Mouse (Mus musculus) brain, embryonic 14.5 days (tissue): ENCODE results near the gene Mob3b.

ENCODE experiments used
- CTCF ChIP-seq: fragments of 200-500 bp; IDR thresholded peaks from 2 replicates; pipeline ENCODE4 v1.5.1; 2012; ENCODE audit warnings: inconsistent platforms, mild to moderate bottlenecking, moderate library complexity, borderline replicate concordance; ENCODE audit not compliant: insufficient read depth, insufficient read length; ENCODE audit errors: extremely low read depth
- POLR2A ChIP-seq: fragments of 200-500 bp; IDR thresholded peaks from 2 replicates; pipeline ENCODE4 v1.6.1; 2012; ENCODE audit warnings: mild to moderate bottlenecking, inconsistent platforms, borderline replicate concordance; ENCODE audit not compliant: poor library complexity, insufficient read depth, insufficient read length, severe bottlenecking; ENCODE audit errors: extremely low read depth

- TF ChIP-seq CTCF (no peak), POLR2A (no peak)
These were observed 170.6 kb downstream of the Mob3b start for GRCm38 (mm10) chr4:34986647-34987046.
